Comparison of ENCODE assay signal across 8 mouse cellular contexts in the genomic region with DNA sequence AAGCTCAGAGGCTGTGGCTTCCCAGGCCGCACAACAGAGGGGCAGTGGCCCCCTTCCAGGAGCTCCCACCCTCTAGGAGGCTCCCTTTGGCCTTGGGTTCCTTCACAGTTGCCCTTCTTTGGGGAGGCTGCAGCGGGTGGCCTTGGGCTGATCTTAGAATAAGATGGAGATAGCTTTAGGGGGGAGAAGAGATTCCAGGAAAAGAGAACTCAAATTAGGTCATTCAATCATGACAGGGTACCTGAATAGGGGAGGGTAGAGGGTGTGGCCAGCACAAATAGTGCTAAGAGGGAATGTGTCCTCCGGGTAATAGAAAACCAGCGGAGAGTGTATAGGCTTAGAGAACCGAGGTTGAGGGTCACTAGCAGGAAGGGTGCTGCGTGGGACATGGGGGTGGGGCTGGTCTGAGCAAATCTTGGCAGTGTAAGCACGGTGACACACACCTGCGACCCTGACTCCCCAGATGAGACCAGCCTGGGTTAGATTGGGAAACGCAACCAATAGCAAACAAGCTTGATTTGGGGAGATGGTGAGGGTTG. TPM values are rescaled to one million over a fixed set of nuclear protein-coding genes. Genes with fewer than 3 reads are reported as not detected.
DNase-seq lines count a peak whose midpoint lies in the region; ATAC-seq and TF ChIP-seq lines count a peak whose summit lies in the region.

No protein-coding gene starts in this region.

- H3K36me3 ChIP-seq in small intestine, adult 2 months (ENCODE audit: control insufficient read depth, insufficient read depth, low read length) = no peaks in the 10 kb centered on the region

- no peak for ATAC-seq in erythroid progenitor cell, adult 5-6 weeks (replicated peaks; ENCODE audit: low FRiP score, poor library complexity, severe bottlenecking)

- peak; percentile 80 to 92 for DNase-seq in adrenal gland, adult (ENCODE audit: inconsistent age in 2 of 2, low spot score in 1 of 2)
- no peak for DNase-seq in adrenal gland, postnatal 25 days
- DNase-seq in ovary, adult 18-20 months (ENCODE audit: low spot score) = peak; percentile 84
- no peak for DNase-seq in ovary, postnatal 10 days (ENCODE audit: low spot score)
- peak; percentile 39 for DNase-seq in kidney, postnatal 14 days
- no peak for DNase-seq in frontal cortex, postnatal 25 days (ENCODE audit: low spot score in 2 of 2)

- WGBS in small intestine, adult 2 months = 9% methylated on average over 9 of the region's 9 CpGs

- H3K4me3 ChIP-seq in small intestine, adult 2 months (ENCODE audit: low read depth, low read length) = peak overlapping the region; percentile 67

- H3K27me3 ChIP-seq in small intestine, adult 2 months (ENCODE audit: control insufficient read depth, insufficient read depth, low read length) = peaks cover 8% of the 10 kb centered on the region

- H3K27ac ChIP-seq in small intestine, adult 2 months (ENCODE audit: insufficient read depth, low read depth, low read length) = no peak overlapping the region

- TF ChIP-seq CTCF in small intestine, adult 2 months (IDR thresholded peaks at IDR 0.05; ENCODE audit: extremely low read depth, insufficient read length, insufficient replicate concordance, low read depth, low read length) = no peak

- H3K4me1 ChIP-seq in small intestine, adult 2 months (ENCODE audit: control insufficient read depth, insufficient read depth, insufficient read length, low read length) = peaks cover 9% of the 10 kb centered on the region

- TF ChIP-seq POLR2A in small intestine, adult 2 months (IDR thresholded peaks at IDR 0.05; ENCODE audit: low read depth, low read length) = no peak

RNA-seq across cellular contexts. Expression of a gene that starts 2.2 kb away (rescaled TPM):
- 52.8 and 67.8 TPM in 2 replicates for total RNA-seq in adrenal gland, postnatal 25 days (2021)
- 17.8 and 20.4 TPM in 2 replicates for polyA plus RNA-seq in small intestine, adult 2 months (2012; rRNA removed)
- not detected in 2 replicates for total RNA-seq in erythroid progenitor cell, adult 5-6 weeks (2015; ENCODE audit: low replicate concordance)
- not detected in 2 replicates for total RNA-seq in erythroid progenitor cell, adult 5-6 weeks (2017; ENCODE audit: low replicate concordance)

RNA-seq across cellular contexts. Expression of a gene that starts 12.9 kb away (rescaled TPM):
- total RNA-seq in adrenal gland, postnatal 25 days (2021) = 983 and 1,070 TPM in 2 replicates
- polyA plus RNA-seq in small intestine, adult 2 months (2012; rRNA removed) = 1,054 and 3,003 TPM in 2 replicates
- 103 and 116 TPM in 2 replicates for total RNA-seq in erythroid progenitor cell, adult 5-6 weeks (2015; ENCODE audit: low replicate concordance)
- 44.2 and 47.5 TPM in 2 replicates for total RNA-seq in erythroid progenitor cell, adult 5-6 weeks (2017; ENCODE audit: low replicate concordance)

RNA-seq across cellular contexts. Expression of a gene that starts 27.2 kb away (rescaled TPM):
- 76.8 and 77.9 TPM in 2 replicates for total RNA-seq in adrenal gland, postnatal 25 days (2021)
- 318 and 828 TPM in 2 replicates for polyA plus RNA-seq in small intestine, adult 2 months (2012; rRNA removed)
- 7.2 and 11.3 TPM in 2 replicates for total RNA-seq in erythroid progenitor cell, adult 5-6 weeks (2015; ENCODE audit: low replicate concordance)
- 8.0 and 11.0 TPM in 2 replicates for total RNA-seq in erythroid progenitor cell, adult 5-6 weeks (2017; ENCODE audit: low replicate concordance)

RNA-seq across cellular contexts. Expression of a gene that starts 28.7 kb away (rescaled TPM):
- 26.4 and 37.4 TPM in 2 replicates for total RNA-seq in adrenal gland, postnatal 25 days (2021)
- polyA plus RNA-seq in small intestine, adult 2 months (2012; rRNA removed) = 7.3 and 34.4 TPM in 2 replicates
- not detected in 2 replicates for total RNA-seq in erythroid progenitor cell, adult 5-6 weeks (2015; ENCODE audit: low replicate concordance)
- total RNA-seq in erythroid progenitor cell, adult 5-6 weeks (2017; ENCODE audit: low replicate concordance) = 4.1 TPM in 1 of 2 replicates, not detected in the other

RNA-seq across cellular contexts. Expression of a gene that starts 33.9 kb away (rescaled TPM):
- total RNA-seq in adrenal gland, postnatal 25 days (2021) = 2.4 and 2.6 TPM in 2 replicates
- 0.33 and 0.58 TPM in 2 replicates for polyA plus RNA-seq in small intestine, adult 2 months (2012; rRNA removed)
- 2.2 TPM in 1 of 2 replicates, not detected in the other for total RNA-seq in erythroid progenitor cell, adult 5-6 weeks (2015; ENCODE audit: low replicate concordance)
- total RNA-seq in erythroid progenitor cell, adult 5-6 weeks (2017; ENCODE audit: low replicate concordance) = 1.7 and 2.4 TPM in 2 replicates

Comparison
In these comparisons a context has a peak if more than half of its experiments do, and no peak if none do; other contexts are left out.
1. DNase-seq: peak in adrenal gland, adult (2 of 2), ovary, adult 18-20 months (single experiment) and kidney, postnatal 14 days (single experiment); none in adrenal gland, postnatal 25 days (single experiment), ovary, postnatal 10 days (single experiment) and frontal cortex, postnatal 25 days (0 of 2).
2. RNA of a gene that starts 2.2 kb away (total RNA-seq): 52.8 to 67.8 TPM in adrenal gland, postnatal 25 days; not detected in erythroid progenitor cell, adult 5-6 weeks; every median in the first group is over 10 times any median in the second.